Mouse (Mus musculus): ENCODE results near the gene Anks6. TPM values are rescaled to one million over a fixed set of nuclear protein-coding genes. Genes with fewer than 3 reads are reported as not detected.
A peak's percentile ranks its signal among the peaks of the same experiment; 100 is the strongest.

Gene Anks6
- polyA plus RNA-seq, 1 experiment from 2014 or later = 4.8 TPM

DNA sequence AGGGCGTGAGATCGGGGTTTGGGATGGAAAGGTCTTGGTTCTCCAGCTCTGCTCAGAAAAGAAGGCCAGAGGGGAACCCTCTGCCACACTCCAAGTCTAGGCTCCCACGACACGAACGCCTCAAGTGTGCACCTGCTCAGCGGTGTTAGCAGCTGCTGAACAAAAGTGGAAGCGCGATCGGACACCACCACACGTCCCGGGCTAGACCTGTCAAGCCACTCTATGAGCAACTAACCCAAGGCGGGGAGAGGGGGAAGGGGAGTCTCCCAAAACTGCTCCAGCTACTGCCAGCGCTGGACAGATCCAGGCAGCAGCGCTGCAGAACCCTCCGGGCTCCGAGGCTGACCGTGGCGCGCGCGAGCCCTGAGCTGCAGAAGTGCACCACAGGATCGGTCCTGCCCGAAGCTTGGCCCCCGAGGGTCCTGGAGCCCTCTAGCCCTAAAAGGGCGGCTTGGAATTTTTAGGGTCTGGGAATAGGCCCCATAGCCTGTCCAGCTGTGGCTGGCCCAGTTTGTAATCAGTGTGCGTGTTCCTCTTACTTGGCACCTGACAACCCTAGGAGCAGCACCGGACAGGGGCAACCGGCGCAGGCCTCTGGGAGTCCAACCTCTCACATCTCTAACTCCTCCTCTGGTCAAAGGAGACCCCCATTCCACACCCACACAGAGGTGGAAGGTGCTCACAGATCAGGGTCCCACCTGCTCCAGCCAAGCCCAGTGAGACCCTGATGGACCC lies 66.8 kb downstream of the Anks6 start:
- H3K9me3 ChIP-seq (ENCODE audit: control insufficient read depth, low read depth, low read length) = no peaks in the 10 kb centered on the region
- H3K4me1 ChIP-seq (ENCODE audit: control insufficient read depth, insufficient read depth, low read length) = peaks cover 5% of the 10 kb centered on the region; the same call in 1 of the 2 replicates
- H3K27me3 ChIP-seq (ENCODE audit: control insufficient read depth, insufficient read depth, low read length) = peaks cover 44% of the 10 kb centered on the region
- H3K4me3 ChIP-seq (ENCODE audit: low read depth, low read length) = 0 out of 2 replicates have a peak overlapping the region, but pooled peaks have one; percentile 42
- ATAC-seq (ENCODE audit: insufficient number of reproducible peaks, insufficient read depth, low FRiP score, low read depth) = peak; percentile 26; the same call in 1 of the 2 replicates
- H3K9ac ChIP-seq (replicated peaks; ENCODE audit: low read depth, low read length) = no peak overlapping the region
- no peaks in the 10 kb centered on the region for H3K36me3 ChIP-seq (ENCODE audit: control insufficient read depth, insufficient read depth, low read length)
- 4% methylated on average over 29 of the region's 29 CpGs for WGBS
- H3K4me2 ChIP-seq (replicated peaks; ENCODE audit: low read depth, low read length) = no peak overlapping the region
- H3K27ac ChIP-seq (ENCODE audit: low read length) = no peak overlapping the region

DNA sequence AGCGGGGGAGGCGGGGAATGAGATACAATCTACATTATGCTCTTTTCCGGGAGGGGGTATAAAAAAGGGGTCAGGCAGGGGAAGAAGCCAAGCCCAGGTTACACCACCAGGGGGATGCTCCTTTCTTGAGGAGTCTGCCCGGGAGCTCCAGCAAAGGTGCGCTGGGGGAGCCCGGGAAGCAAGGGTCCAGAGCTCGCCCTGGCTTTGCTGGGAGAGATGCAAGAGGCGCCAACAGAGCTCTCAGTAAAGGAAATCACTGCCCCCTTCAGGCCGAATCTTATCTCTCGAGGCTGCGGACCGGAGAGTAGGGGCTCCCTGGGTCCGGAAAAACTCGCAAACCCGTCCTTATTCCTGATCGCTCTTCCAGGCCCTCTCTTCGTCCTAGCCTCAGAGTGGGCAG lies 67.4 kb downstream of the Anks6 start:
- no peak overlapping the region for H3K9ac ChIP-seq (replicated peaks; ENCODE audit: low read depth, low read length)
- 0 out of 2 replicates have a peak, but pooled peaks have one; percentile 31 for ATAC-seq (ENCODE audit: insufficient number of reproducible peaks, insufficient read depth, low FRiP score, low read depth)
- no peak overlapping the region for H3K4me2 ChIP-seq (replicated peaks; ENCODE audit: low read depth, low read length)
- no peaks in the 10 kb centered on the region for H3K36me3 ChIP-seq (ENCODE audit: control insufficient read depth, insufficient read depth, low read length)
- H3K4me3 ChIP-seq (ENCODE audit: low read depth, low read length) = no peak overlapping the region
- no peaks in the 10 kb centered on the region for H3K9me3 ChIP-seq (ENCODE audit: control insufficient read depth, low read depth, low read length)
- peaks cover 44% of the 10 kb centered on the region for H3K27me3 ChIP-seq (ENCODE audit: control insufficient read depth, insufficient read depth, low read length)
- no peak overlapping the region for H3K27ac ChIP-seq (ENCODE audit: low read length)
- H3K4me1 ChIP-seq (ENCODE audit: control insufficient read depth, insufficient read depth, low read length) = peaks cover 5% of the 10 kb centered on the region; the same call in 1 of the 2 replicates
- 5% methylated on average over 17 of the region's 17 CpGs for WGBS

DNA sequence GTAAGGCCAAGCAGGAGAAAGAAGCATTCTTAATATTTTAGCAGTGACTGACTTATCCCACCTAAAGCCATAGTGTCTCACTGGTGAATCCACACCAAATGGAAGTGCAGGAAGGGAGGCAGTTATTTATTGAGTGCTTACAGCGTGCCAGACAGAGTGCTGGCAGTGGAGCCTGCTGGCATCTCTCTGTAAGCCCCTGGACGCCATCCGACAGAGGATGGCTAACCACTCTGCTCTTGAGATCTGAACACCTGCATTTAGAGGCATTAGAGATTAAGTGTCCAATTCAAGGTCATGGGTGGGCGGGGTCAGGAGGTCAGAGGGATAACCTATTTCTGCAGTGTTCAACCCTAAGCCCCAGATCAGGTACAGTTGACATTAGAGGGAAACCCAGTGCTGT lies 68.4 kb downstream of the Anks6 start:
- H3K27ac ChIP-seq (ENCODE audit: low read length) = no peak overlapping the region
- H3K27me3 ChIP-seq (ENCODE audit: control insufficient read depth, insufficient read depth, low read length) = peaks cover 39% of the 10 kb centered on the region
- no peaks in the 10 kb centered on the region for H3K36me3 ChIP-seq (ENCODE audit: control insufficient read depth, insufficient read depth, low read length)
- no peak overlapping the region for H3K4me2 ChIP-seq (replicated peaks; ENCODE audit: low read depth, low read length)
- peaks cover 5% of the 10 kb centered on the region; the same call in 1 of the 2 replicates for H3K4me1 ChIP-seq (ENCODE audit: control insufficient read depth, insufficient read depth, low read length)
- no peak for ATAC-seq (ENCODE audit: insufficient number of reproducible peaks, insufficient read depth, low FRiP score, low read depth)
- WGBS = 67% methylated on average over 4 of the region's 4 CpGs
- no peak overlapping the region for H3K9ac ChIP-seq (replicated peaks; ENCODE audit: low read depth, low read length)
- no peaks in the 10 kb centered on the region for H3K9me3 ChIP-seq (ENCODE audit: control insufficient read depth, low read depth, low read length)
- no peak overlapping the region for H3K4me3 ChIP-seq (ENCODE audit: low read depth, low read length)

GRCm38 (mm10) chr4:46988257-46988656 lies 69.0 kb downstream of the Anks6 start:
- no peak overlapping the region for H3K27ac ChIP-seq (ENCODE audit: low read length)
- WGBS = 34% methylated on average over 3 of the region's 3 CpGs
- peaks cover 5% of the 10 kb centered on the region; the same call in 1 of the 2 replicates for H3K4me1 ChIP-seq (ENCODE audit: control insufficient read depth, insufficient read depth, low read length)
- no peak overlapping the region for H3K9ac ChIP-seq (replicated peaks; ENCODE audit: low read depth, low read length)
- H3K4me3 ChIP-seq (ENCODE audit: low read depth, low read length) = no peak overlapping the region
- H3K4me2 ChIP-seq (replicated peaks; ENCODE audit: low read depth, low read length) = no peak overlapping the region
- ATAC-seq (ENCODE audit: insufficient number of reproducible peaks, insufficient read depth, low FRiP score, low read depth) = no peak
- H3K9me3 ChIP-seq (ENCODE audit: control insufficient read depth, low read depth, low read length) = no peaks in the 10 kb centered on the region
- peaks cover 39% of the 10 kb centered on the region for H3K27me3 ChIP-seq (ENCODE audit: control insufficient read depth, insufficient read depth, low read length)
- no peaks in the 10 kb centered on the region for H3K36me3 ChIP-seq (ENCODE audit: control insufficient read depth, insufficient read depth, low read length)

DNA sequence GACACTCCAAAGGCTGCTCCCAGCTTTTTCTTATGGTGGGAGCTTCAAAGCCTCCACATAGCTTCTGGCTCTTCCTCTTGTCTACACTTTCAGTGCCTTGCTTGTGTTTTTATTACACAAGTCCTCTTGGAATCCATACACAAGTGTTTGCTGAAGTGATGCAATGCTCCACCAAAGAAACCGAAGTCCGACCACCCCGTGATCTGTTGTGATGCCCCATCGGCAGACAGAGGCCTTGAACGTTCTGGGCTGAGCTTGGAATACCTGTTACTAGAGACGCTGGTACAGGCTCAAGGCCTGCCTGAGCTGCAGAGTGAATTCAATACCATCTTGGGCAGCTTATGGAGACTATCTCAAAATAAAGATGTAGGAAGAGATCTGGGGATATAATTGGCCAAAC lies 69.4 kb downstream of the Anks6 start:
- no peaks in the 10 kb centered on the region for H3K36me3 ChIP-seq (ENCODE audit: control insufficient read depth, insufficient read depth, low read length)
- WGBS = 89% methylated on average over 6 of the region's 6 CpGs
- no peak for ATAC-seq (ENCODE audit: insufficient number of reproducible peaks, insufficient read depth, low FRiP score, low read depth)
- H3K9me3 ChIP-seq (ENCODE audit: control insufficient read depth, low read depth, low read length) = no peaks in the 10 kb centered on the region
- H3K27ac ChIP-seq (ENCODE audit: low read length) = no peak overlapping the region
- no peak overlapping the region for H3K4me2 ChIP-seq (replicated peaks; ENCODE audit: low read depth, low read length)
- no peak overlapping the region for H3K4me3 ChIP-seq (ENCODE audit: low read depth, low read length)
- H3K4me1 ChIP-seq (ENCODE audit: control insufficient read depth, insufficient read depth, low read length) = peaks cover 5% of the 10 kb centered on the region; the same call in 1 of the 2 replicates
- H3K9ac ChIP-seq (replicated peaks; ENCODE audit: low read depth, low read length) = no peak overlapping the region
- peaks cover 39% of the 10 kb centered on the region for H3K27me3 ChIP-seq (ENCODE audit: control insufficient read depth, insufficient read depth, low read length)

- Histone ChIP-seq H3K4me3 (ENCODE audit: low read depth, low read length) (no peak overlapping the region), H3K36me3 (ENCODE audit: control insufficient read depth, insufficient read depth, low read length) (no peaks in the 10 kb centered on the region), H3K9ac (replicated peaks; ENCODE audit: low read depth, low read length) (no peak overlapping the region), H3K9me3 (ENCODE audit: control insufficient read depth, low read depth, low read length) (no peaks in the 10 kb centered on the region), H3K4me2 (replicated peaks; ENCODE audit: low read depth, low read length) (no peak overlapping the region), H3K27me3 (ENCODE audit: control insufficient read depth, insufficient read depth, low read length) (peaks cover 23% of the 10 kb centered on the region), H3K4me1 (ENCODE audit: control insufficient read depth, insufficient read depth, low read length) (no peaks in the 10 kb centered on the region; the same call in 1 of the 2 replicates), H3K27ac (ENCODE audit: low read length) (no peak overlapping the region)
- ATAC-seq (ENCODE audit: insufficient number of reproducible peaks, insufficient read depth, low FRiP score, low read depth) = no peak
Measured at GRCm38 (mm10) chr4:46986054-46986453, 71.2 kb downstream of the Anks6 start.

DNA sequence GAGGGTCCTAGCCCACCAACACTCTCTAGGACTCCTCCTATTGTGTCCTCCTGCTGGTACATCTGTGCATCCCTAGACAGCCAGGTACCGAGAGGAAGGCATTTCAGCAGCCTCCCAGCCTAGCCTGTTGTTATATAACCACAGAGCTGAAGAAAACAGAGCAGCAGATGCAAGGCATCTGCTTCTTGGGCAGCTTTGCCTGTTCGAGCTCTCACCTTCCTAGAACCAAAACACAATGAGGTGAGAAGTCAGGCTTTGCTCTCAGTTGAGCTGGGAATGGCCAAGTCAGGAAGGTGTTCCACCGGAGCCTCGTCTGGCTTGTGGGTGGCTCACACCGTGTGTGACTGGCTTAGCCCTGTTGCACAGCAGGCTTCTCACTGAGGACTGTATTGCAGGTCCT lies 74.3 kb downstream of the Anks6 start:
- Histone ChIP-seq H3K4me1 (ENCODE audit: control insufficient read depth, insufficient read depth, low read length) (no peaks in the 10 kb centered on the region), H3K27ac (ENCODE audit: low read length) (no peak overlapping the region), H3K4me3 (ENCODE audit: low read depth, low read length) (no peak overlapping the region), H3K36me3 (ENCODE audit: control insufficient read depth, insufficient read depth, low read length) (no peaks in the 10 kb centered on the region), H3K9ac (replicated peaks; ENCODE audit: low read depth, low read length) (no peak overlapping the region), H3K4me2 (replicated peaks; ENCODE audit: low read depth, low read length) (no peak overlapping the region), H3K27me3 (ENCODE audit: control insufficient read depth, insufficient read depth, low read length) (no peaks in the 10 kb centered on the region), H3K9me3 (ENCODE audit: control insufficient read depth, low read depth, low read length) (no peaks in the 10 kb centered on the region)
- ATAC-seq (ENCODE audit: insufficient number of reproducible peaks, insufficient read depth, low FRiP score, low read depth) = no peak
- WGBS = 59% methylated on average over 5 of the region's 5 CpGs

- no peaks in the 10 kb centered on the region for H3K36me3 ChIP-seq (ENCODE audit: control insufficient read depth, insufficient read depth, low read length)
- no peak overlapping the region for H3K9ac ChIP-seq (replicated peaks; ENCODE audit: low read depth, low read length)
- no peak overlapping the region for H3K4me2 ChIP-seq (replicated peaks; ENCODE audit: low read depth, low read length)
- no peaks in the 10 kb centered on the region for H3K4me1 ChIP-seq (ENCODE audit: control insufficient read depth, insufficient read depth, low read length)
- no peak for ATAC-seq (ENCODE audit: insufficient number of reproducible peaks, insufficient read depth, low FRiP score, low read depth)
- H3K9me3 ChIP-seq (ENCODE audit: control insufficient read depth, low read depth, low read length) = no peaks in the 10 kb centered on the region
- H3K4me3 ChIP-seq (ENCODE audit: low read depth, low read length) = no peak overlapping the region
- H3K27ac ChIP-seq (ENCODE audit: low read length) = no peak overlapping the region
- WGBS = 90% methylated on average over 4 of the region's 4 CpGs
- H3K27me3 ChIP-seq (ENCODE audit: control insufficient read depth, insufficient read depth, low read length) = no peaks in the 10 kb centered on the region
Measured at GRCm38 (mm10) chr4:46982094-46982493, 75.1 kb downstream of the Anks6 start.

DNA sequence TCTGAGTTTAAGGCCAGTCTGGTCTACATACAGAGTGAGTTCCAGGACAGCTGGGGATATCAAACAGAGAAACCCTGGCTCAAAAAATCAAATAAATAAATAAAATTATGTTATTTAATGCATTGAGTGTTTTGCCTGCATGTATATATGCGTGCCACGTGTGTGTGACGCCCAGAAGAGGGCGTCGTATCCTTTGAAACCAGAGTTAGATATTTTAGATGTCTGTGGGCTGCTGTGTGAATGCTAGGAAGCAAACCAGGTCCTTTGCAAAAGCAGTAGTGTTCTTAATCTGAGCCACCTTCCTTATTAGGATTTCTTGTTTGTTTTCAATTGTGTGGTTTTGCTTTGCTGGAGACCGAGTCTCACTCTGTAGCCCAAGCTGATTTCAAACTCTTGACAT lies 78.9 kb downstream of the Anks6 start:
- Histone ChIP-seq H3K9me3 (ENCODE audit: control insufficient read depth, low read depth, low read length) (no peaks in the 10 kb centered on the region), H3K9ac (replicated peaks; ENCODE audit: low read depth, low read length) (no peak overlapping the region), H3K4me2 (replicated peaks; ENCODE audit: low read depth, low read length) (no peak overlapping the region), H3K4me1 (ENCODE audit: control insufficient read depth, insufficient read depth, low read length) (no peaks in the 10 kb centered on the region), H3K27ac (ENCODE audit: low read length) (no peak overlapping the region), H3K4me3 (ENCODE audit: low read depth, low read length) (no peak overlapping the region), H3K27me3 (ENCODE audit: control insufficient read depth, insufficient read depth, low read length) (no peaks in the 10 kb centered on the region), H3K36me3 (ENCODE audit: control insufficient read depth, insufficient read depth, low read length) (no peaks in the 10 kb centered on the region)
- ATAC-seq (ENCODE audit: insufficient number of reproducible peaks, insufficient read depth, low FRiP score, low read depth) = no peak
- 83% methylated on average over 6 of the region's 6 CpGs for WGBS
